Mouse (Mus musculus) spleen, adult 2 months (tissue): Measurements from ENCODE around the gene Tns1. TPM values are rescaled to one million over a fixed set of nuclear protein-coding genes. Genes with fewer than 3 reads are reported as not detected.

ENCODE experiments used
- DNase-seq, 2 experiments: peaks; one replicate each; pipeline versions ENCODE4 v3.0.0 to v3.0.0-alpha.2; 2012 to 2021; ENCODE audit warnings: low spot score in 2 of 2, low read depth in 1 of 2
- H3K27ac ChIP-seq: fragments of 200-500 bp; 2 replicates; pipeline ENCODE4 v1.5.1; 2012; ENCODE audit warnings: low read length, inconsistent platforms; ENCODE audit not compliant: insufficient read depth
- H3K27me3 ChIP-seq: fragments of 200-500 bp; 2 replicates; pipeline ENCODE4 v1.6.1; 2012; ENCODE audit warnings: mild to moderate bottlenecking, moderate library complexity, low read length, inconsistent platforms; ENCODE audit not compliant: control insufficient read depth, insufficient read depth
- H3K36me3 ChIP-seq: fragments of 200-500 bp; 2 replicates; pipeline ENCODE4 v1.6.1; 2012; ENCODE audit warnings: mild to moderate bottlenecking, low read length, inconsistent platforms; ENCODE audit not compliant: control insufficient read depth, insufficient read depth
- H3K4me1 ChIP-seq: fragments of 200-500 bp; 2 replicates; pipeline ENCODE4 v1.6.1; 2011; ENCODE audit warnings: inconsistent platforms; ENCODE audit not compliant: control insufficient read depth, insufficient read depth, insufficient read length
- H3K4me3 ChIP-seq: fragments of 200-500 bp; 2 replicates; pipeline ENCODE4 v1.5.1; 2011; ENCODE audit warnings: mild to moderate bottlenecking, inconsistent platforms; ENCODE audit not compliant: insufficient read depth, insufficient read length; ENCODE audit errors: extremely low read depth
- CTCF ChIP-seq: fragments of 200-500 bp; IDR thresholded peaks from 2 replicates; pipeline ENCODE4 v1.5.1; 2011; ENCODE audit warnings: mild to moderate bottlenecking, inconsistent platforms; ENCODE audit not compliant: insufficient read depth, insufficient read length, insufficient replicate concordance; ENCODE audit errors: extremely low read depth
- POLR2A ChIP-seq: fragments of 200-500 bp; IDR thresholded peaks from 2 replicates; pipeline ENCODE4 v1.6.1; 2011; ENCODE audit warnings: low read depth, low read length, inconsistent platforms
- WGBS: fragments of 180-500 bp; shearing (Covaris S2); methylation state at CpG from one replicate; pipeline ENCODE4 v1.1.7; 2018; 5-methylcytosine and 5-hydroxymethylcytosine counted together
- polyA plus RNA-seq: library from polyadenylated mRNA; depleted of rRNA; stranded (reverse); fragments of >200 nt; gene quantifications from 2 replicates; pipeline ENCODE4 v1.2.3, GENCODE M21; 2012

The Tns1 gene
- polyA plus RNA-seq, 1 experiment: 80.4 TPM

DNA sequence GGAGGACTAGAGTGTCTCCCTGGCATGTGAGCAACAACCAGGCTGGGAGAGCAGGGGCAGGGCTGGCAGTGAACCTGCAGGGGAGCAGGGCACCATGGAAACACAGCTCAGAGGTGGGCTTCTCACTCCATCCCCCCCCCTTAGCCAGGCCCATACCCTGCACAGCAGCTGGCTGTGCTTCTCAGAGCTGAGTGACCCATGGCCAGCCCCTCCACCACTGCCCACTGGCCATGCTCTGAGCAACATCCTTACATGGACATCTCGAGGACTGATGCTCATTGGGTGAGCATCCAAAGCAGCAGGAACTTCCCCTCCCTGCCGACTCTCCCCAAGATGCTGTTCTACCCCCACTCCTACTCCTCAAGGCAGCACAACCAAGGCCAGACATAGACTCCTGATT lies 72.9 kb downstream of the Tns1 start:
- WGBS: 69% methylated on average over 2 of the region's 2 CpGs
- TF ChIP-seq CTCF: no peak
- TF ChIP-seq POLR2A: no peak
- DNase-seq: no peak

DNA sequence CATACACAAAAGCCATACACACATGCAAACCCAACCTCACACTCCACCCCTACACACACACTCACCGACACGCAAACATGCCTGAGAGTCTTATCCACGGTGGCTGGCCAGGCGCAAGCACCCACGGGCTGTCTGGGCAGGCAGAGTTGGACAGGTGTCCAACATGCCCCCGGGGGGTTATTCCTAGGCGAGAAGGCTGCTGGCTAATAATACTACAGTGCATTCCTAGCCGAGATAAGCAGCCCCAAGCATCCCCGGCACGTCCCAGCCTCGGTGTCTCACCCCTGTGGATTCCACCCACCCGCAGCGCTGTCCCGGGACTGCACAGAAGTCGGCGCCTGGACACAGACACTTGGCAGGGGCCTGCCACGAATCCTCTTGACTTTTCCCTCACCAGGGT lies 74.8 kb downstream of the Tns1 start:
- Histone ChIP-seq H3K36me3 (no peaks in the 10 kb centered on the region), H3K4me3 (no peak overlapping the region), H3K27ac (no peak overlapping the region), H3K4me1 (no peaks in the 10 kb centered on the region), H3K27me3 (no peaks in the 10 kb centered on the region)
- 95% methylated on average over 17 of the region's 17 CpGs for WGBS
- no peak for DNase-seq
- TF ChIP-seq CTCF (no peak), POLR2A (no peak)

More for the DNA sequence above, 72.9 kb downstream of the Tns1 start:
- Histone ChIP-seq H3K36me3 (no peaks in the 10 kb centered on the region), H3K27me3 (no peaks in the 10 kb centered on the region), H3K4me1 (no peaks in the 10 kb centered on the region; the same call in 1 of the 2 replicates), H3K27ac (no peak overlapping the region), H3K4me3 (no peak overlapping the region)

DNA sequence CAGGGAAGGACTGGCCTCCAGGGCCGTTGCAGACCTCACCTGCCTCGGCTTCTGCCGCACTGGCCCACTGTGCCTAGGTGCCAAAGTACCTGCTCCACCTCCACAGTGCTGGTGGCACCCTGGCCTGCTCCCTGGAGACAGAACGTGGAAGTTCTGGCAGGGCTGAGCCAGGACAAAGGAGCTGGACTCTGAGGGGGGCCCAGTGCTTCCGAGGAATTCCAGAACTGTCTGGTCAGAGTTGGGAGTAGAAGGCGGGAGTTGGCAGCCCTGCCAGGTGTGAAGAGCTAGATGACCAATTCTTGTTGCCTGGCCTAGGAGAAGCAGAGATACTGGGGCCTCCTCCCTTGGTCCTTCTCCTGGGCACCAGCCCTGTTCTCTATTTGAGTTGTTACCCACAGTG lies 76.5 kb downstream of the Tns1 start:
- Histone ChIP-seq H3K4me1 (no peaks in the 10 kb centered on the region), H3K27me3 (no peaks in the 10 kb centered on the region), H3K36me3 (no peaks in the 10 kb centered on the region), H3K27ac (no peak overlapping the region), H3K4me3 (no peak overlapping the region)
- WGBS: 85% methylated on average over 6 of the region's 6 CpGs
- no peak for DNase-seq
- TF ChIP-seq POLR2A (no peak), CTCF (no peak)

DNA sequence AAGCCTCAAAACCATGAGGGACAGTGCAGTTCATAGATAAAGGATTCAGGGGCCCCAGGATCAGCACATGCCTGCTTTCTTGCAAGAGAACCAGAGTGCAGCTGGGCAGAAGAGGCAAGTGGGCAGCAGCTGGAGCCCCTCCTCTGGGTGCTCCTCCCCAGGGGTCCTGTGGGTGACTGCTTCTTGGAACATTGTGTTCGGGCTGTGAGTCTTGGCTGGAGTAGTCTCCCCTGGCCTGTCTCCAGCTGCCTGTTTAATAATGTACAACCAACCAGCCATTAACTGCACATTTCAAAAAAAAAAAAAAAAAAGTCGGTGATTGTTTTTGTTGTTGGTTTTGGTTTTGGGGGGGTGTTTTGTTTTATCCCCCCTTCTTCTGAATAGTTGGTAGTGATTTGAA lies 76.9 kb downstream of the Tns1 start:
- Histone ChIP-seq H3K4me1 (no peaks in the 10 kb centered on the region), H3K4me3 (no peak overlapping the region), H3K27me3 (no peaks in the 10 kb centered on the region), H3K27ac (no peak overlapping the region), H3K36me3 (no peaks in the 10 kb centered on the region)
- TF ChIP-seq POLR2A: no peak
- no peak for TF ChIP-seq CTCF
- WGBS: 65% methylated on average over 2 of the region's 2 CpGs
- no peak for DNase-seq

DNA sequence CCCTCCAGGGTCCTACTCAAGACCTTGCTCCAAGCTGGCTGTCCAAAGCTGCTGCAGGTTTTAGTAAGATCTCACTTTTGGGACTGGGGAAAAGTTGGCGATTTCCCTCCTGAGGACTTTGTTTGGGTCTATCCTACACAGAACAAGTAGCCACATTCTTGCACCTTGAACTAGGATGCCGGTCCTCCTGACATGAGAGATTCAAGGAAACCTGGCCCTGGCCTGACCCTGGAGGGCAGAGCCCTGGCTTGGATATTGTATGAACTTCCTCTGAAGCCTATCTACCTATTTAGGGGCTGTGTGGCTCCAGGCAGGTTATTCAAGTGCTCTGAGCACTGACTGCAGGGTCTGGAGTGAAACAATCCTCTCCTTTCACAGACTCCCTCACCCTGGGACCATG lies 79.2 kb downstream of the Tns1 start:
- no peak overlapping the region for H3K27ac ChIP-seq
- 95% methylated on average over 2 of the region's 2 CpGs for WGBS
- no peaks in the 10 kb centered on the region for H3K4me1 ChIP-seq
- H3K27me3 ChIP-seq: no peaks in the 10 kb centered on the region
- no peak for DNase-seq
- no peaks in the 10 kb centered on the region for H3K36me3 ChIP-seq
- TF ChIP-seq CTCF (no peak), POLR2A (no peak)
- H3K4me3 ChIP-seq: no peak overlapping the region

- no peak for DNase-seq
- H3K4me1 ChIP-seq: no peaks in the 10 kb centered on the region
Observed at GRCm38 (mm10) chr1:74044421-74044820, 79.8 kb downstream of the Tns1 start.

DNA sequence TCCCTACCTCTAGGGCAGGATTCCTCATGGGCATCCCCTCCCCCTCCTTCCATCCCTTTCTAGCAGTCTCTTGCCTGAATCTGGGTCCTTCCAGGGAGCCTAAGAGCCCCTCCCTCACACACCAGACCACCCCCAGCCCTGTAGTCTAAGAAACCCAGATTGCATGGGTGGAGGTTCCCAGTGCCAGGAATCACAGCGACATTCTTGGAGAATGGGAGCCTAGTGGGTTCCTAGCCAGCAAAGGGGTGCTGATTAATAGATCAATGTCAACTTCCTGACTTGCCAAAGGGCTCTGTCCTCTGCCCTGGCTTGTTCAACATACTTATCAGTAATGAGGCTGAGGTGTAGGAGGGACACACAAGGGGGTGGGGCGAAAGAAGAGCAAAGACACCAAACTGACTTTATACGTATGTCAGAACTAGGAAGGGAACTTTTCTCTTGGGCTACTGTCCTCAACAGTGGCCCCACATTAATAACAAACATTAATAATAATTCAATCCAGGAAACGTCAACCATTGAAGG lies 80.6 kb downstream of the Tns1 start:
- Histone ChIP-seq H3K4me3 (no peak overlapping the region), H3K36me3 (no peaks in the 10 kb centered on the region), H3K4me1 (peaks cover 4% of the 10 kb centered on the region; the same call in 1 of the 2 replicates), H3K27ac (no peak overlapping the region), H3K27me3 (no peaks in the 10 kb centered on the region)
- WGBS: 75% methylated on average over 4 of the region's 4 CpGs
- DNase-seq: no peak
- no peak for TF ChIP-seq POLR2A
- no peak for TF ChIP-seq CTCF

More at GRCm38 (mm10) chr1:74044421-74044820, 79.8 kb downstream of the Tns1 start:
- Histone ChIP-seq H3K27ac (no peak overlapping the region), H3K36me3 (no peaks in the 10 kb centered on the region), H3K27me3 (no peaks in the 10 kb centered on the region), H3K4me3 (no peak overlapping the region)
- WGBS: 81% methylated on average over 1 of the region's 1 CpGs
- no peak for TF ChIP-seq POLR2A
- TF ChIP-seq CTCF: no peak
